Mouse (Mus musculus): ENCODE measurements around the gene C2cd5.
"Not testable (repeated sequence)": the region's sequence is repeated elsewhere in the genome, so short reads cannot be mapped to it uniquely, and the experiment has no call there.

GRCm38 (mm10) chr6:142986706-142987105 lies 113.2 kb downstream of the C2cd5 start:
- not testable (repeated sequence) for TF ChIP-seq CTCF (IDR thresholded peaks at IDR 0.05; ENCODE audit: low read depth, low read length); GATA1 (IDR thresholded peaks at IDR 0.05; ENCODE audit: borderline replicate concordance, low read length); POLR2AphosphoS5 (IDR thresholded peaks at IDR 0.05; ENCODE audit: insufficient replicate concordance, low read depth, low read length); GATA2 (IDR thresholded peaks at IDR 0.05; ENCODE audit: borderline replicate concordance, low read depth, low read length)
